Mouse (Mus musculus) cerebellum, adult 2 months (tissue): ENCODE measurements around the gene Panx3.

ENCODE experiments used
- CTCF ChIP-seq: fragments of 200-500 bp; IDR thresholded peaks from 2 replicates; pipeline ENCODE4 v1.5.1; 2011; ENCODE audit warnings: low read depth, mild to moderate bottlenecking, control low read depth, low read length, moderate library complexity, borderline replicate concordance; ENCODE audit not compliant: insufficient read depth
- POLR2A ChIP-seq: fragments of 200-500 bp; IDR thresholded peaks from 2 replicates; pipeline ENCODE4 v1.6.1; 2011; ENCODE audit warnings: low read length, control low read depth, borderline replicate concordance; ENCODE audit not compliant: insufficient read depth

DNA sequence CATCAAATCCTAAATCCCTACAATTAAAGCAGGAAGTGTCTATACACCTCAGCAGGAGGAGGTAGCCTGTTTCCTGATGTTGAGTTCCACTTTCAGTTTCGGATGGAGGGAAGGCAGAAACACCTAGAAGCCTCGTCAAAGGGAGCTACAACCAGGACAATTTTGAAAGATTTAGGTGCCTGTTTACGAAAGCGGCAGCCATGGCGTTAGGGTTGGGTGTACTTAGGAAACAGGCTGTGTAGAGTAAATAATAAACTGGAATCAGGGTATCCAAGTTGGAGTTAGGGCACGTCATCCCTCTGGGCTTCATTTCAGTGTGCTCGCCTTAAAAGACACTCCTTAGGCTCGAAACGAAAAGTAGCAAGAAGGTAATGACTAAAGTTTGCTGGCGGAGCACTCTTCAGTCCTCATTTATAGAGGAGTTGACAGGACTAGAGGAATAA lies 12.6 kb downstream of the Panx3 start:
- no peak for TF ChIP-seq CTCF
- no peak for TF ChIP-seq POLR2A
